Mouse (Mus musculus) hindbrain, postnatal 0 days (tissue): ENCODE data around the gene Dennd2c. TPM values are rescaled to one million over a fixed set of nuclear protein-coding genes. Genes with fewer than 3 reads are reported as not detected.
"Not testable (repeated sequence)": the region's sequence is repeated elsewhere in the genome, so short reads cannot be mapped to it uniquely, and the experiment has no call there.

Source experiments
- ATAC-seq: fragments of 200-750 bp; cut with Nextera tagmentation; 2 replicates; pipeline ENCODE4 v1.8.0; 2017; ENCODE audit warnings: mild to moderate bottlenecking, moderate TSS enrichment, moderate library complexity
- DNase-seq: peaks from one replicate; pipeline ENCODE4 v3.0.0-alpha.2; 2015; ENCODE audit warnings: low spot score
- H3K27ac ChIP-seq: fragments of 300-500 bp; sonication (generic); 2 replicates; pipeline ENCODE4 v1.5.1; 2014; ENCODE audit warnings: mild to moderate bottlenecking
- H3K27me3 ChIP-seq: fragments of 300-500 bp; sonication (generic); 2 replicates; pipeline ENCODE4 v1.6.1; 2014; ENCODE audit warnings: low read length, mixed read lengths; ENCODE audit not compliant: insufficient read depth
- H3K36me3 ChIP-seq: fragments of 300-500 bp; sonication (generic); 2 replicates; pipeline ENCODE4 v1.6.1; 2014; ENCODE audit warnings: low read length, mixed read lengths; ENCODE audit not compliant: insufficient read depth
- H3K4me1 ChIP-seq: fragments of 300-500 bp; sonication (generic); 2 replicates; pipeline ENCODE4 v1.6.1; 2014; ENCODE audit warnings: antibody characterized with exemption, low read length, mixed read lengths; ENCODE audit not compliant: insufficient read depth
- H3K4me2 ChIP-seq: fragments of 300-500 bp; sonication (generic); 2 replicates; pipeline ENCODE4 v1.6.1; 2014; ENCODE audit warnings: low read depth, mild to moderate bottlenecking, low read length, moderate library complexity, mixed read lengths
- H3K4me3 ChIP-seq: fragments of 300-500 bp; sonication (generic); 2 replicates; pipeline ENCODE4 v1.5.1; 2014; ENCODE audit warnings: low read length
- H3K9ac ChIP-seq: fragments of 300-500 bp; sonication (generic); replicated peaks from 2 replicates; pipeline ENCODE4 v1.6.1; 2014; ENCODE audit warnings: mild to moderate bottlenecking, low read length, moderate library complexity, mixed read lengths
- H3K9me3 ChIP-seq: fragments of 300-500 bp; sonication (generic); 2 replicates; pipeline ENCODE4 v1.6.1; 2016; ENCODE audit warnings: low read length, mixed read lengths
- CTCF ChIP-seq: IDR thresholded peaks from 2 replicates; pipeline ENCODE4 v1.5.1; 2016; ENCODE audit warnings: antibody characterized with exemption, control low read depth, low read depth
- WGBS: fragments of 180-500 bp; shearing (Covaris S2); extraction: QIAGEN DNeasy Blood & Tissue Kit; methylation state at CpG from one replicate; pipeline ENCODE4 v1.1.7; 2014; 5-methylcytosine and 5-hydroxymethylcytosine counted together
- polyA plus RNA-seq: library from polyadenylated mRNA; unstranded; fragments of >200 nt; fragmentation: Nextera tagmentation; extraction: Ambion mirVana; gene quantifications from 2 replicates; pipeline ENCODE4 v1.2.1, GENCODE M21; 2015
- total RNA-seq: library from RNA; depleted of rRNA; stranded (reverse); fragments of >200 nt; gene quantifications from 2 replicates; pipeline ENCODE4 v1.2.3, GENCODE M21; 2014

Gene Dennd2c
- total and polyA plus RNA-seq, 2 experiments from 2014 or later, result 0.79 to 0.94 TPM

DNA sequence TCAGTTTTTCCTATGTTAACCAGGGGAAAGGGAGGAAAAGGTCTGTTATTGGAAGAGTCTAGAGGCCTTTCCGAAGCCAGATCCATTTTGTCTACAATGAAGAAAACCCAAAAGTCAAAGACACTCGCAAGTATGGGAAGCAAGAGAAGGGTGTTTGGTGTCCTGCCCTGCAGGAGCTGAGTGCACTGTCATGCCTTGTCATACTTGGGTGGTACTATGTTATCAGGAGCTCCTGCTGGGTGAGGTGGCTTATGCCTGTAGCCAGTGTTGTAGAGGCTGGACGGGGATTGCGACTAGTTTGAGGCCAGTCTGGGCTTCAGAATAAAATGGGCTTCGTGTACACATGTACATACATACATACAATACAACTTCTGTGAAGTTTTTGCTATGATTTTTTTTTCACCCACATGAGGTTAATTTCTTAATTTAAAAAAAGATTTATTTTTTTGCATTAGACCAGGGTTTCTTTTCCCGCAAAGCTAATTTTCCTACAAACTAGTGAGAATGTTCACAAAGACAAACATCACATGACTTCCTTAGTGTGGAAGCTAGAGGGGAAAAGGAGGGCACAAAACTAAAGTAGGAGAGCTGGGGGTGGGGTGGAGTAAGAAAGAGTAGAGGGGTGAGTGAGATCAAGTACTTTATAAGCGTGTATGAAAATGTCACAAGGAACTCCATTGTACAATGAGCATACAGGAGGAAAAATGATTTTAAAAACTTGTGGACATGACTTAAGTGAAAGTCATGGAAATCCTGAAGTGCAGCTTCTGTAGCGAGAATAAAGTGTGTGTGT is 27.2 kb downstream of the Dennd2c start:
- Histone ChIP-seq H3K4me3 (no peak overlapping the region), H3K9ac (no peak overlapping the region), H3K27me3 (no peaks in the 10 kb centered on the region), H3K4me1 (no peaks in the 10 kb centered on the region; the same call in 1 of the 2 replicates), H3K27ac (no peak overlapping the region), H3K36me3 (no peaks in the 10 kb centered on the region), H3K4me2 (no peak overlapping the region), H3K9me3 (no peaks in the 10 kb centered on the region)
- TF ChIP-seq CTCF, result no peak
- ATAC-seq (no peak), DNase-seq (no peak)
- 80% methylated on average over 8 of the region's 8 CpGs for WGBS

DNA sequence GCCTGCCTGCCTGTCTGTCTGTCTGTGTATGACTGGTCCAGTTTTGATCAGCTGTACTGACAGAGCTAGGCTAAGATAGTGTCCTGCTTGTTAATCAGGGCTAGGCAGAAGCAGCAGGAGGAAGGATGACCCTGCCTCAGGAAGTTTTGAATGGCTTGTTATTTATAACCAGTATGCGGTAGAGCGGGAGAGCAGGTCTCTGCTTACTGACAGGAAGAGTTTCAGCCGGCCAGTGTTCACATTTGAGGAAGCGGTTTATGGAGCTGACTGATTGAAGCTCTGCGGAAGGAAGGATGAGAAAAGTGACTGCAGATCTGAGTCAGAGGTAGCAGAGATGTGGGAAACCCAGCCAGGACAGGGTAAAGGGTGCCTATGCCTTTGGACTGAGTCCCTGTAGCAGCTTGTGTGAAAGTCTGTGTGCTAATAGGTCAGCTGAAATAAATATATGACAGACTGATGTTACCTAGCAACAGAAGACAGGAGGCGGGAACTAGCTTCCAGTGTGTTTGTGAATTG is 27.9 kb downstream of the Dennd2c start:
- no peak for TF ChIP-seq CTCF
- WGBS, result 29% methylated on average over 6 of the region's 6 CpGs
- DNase-seq (peak; percentile 7), ATAC-seq (peak; percentile 81)
- Histone ChIP-seq H3K4me2 (0 out of 2 replicates have a peak overlapping the region, but pooled peaks have one; percentile 18), H3K27ac (peak overlapping the region; percentile 29; the same call in 1 of the 2 replicates), H3K9ac (no peak overlapping the region), H3K27me3 (no peaks in the 10 kb centered on the region), H3K36me3 (no peaks in the 10 kb centered on the region), H3K4me1 (no peaks in the 10 kb centered on the region; the same call in 1 of the 2 replicates), H3K9me3 (no peaks in the 10 kb centered on the region), H3K4me3 (no peak overlapping the region)

DNA sequence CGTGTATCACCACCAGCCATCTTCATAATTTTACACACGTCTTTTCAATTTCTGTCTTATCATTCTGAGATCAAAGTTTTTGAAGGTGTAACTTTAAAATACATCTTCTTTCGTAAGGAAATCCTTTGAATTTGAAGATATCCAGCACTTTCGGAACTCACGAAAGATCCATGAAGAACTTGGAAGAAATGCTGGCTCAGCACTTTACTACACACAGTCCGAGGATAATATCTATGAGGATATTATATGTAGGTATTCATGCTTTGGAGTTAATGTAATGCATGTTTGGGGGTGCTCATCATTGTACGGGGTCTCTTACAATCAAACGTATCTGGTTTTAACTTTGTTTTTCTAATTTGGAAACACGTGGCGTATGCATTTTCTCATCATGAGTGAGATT is 30.7 kb downstream of the Dennd2c start:
- 93% methylated on average over 10 of the region's 10 CpGs for WGBS
- no peaks in the 10 kb centered on the region for H3K27me3 ChIP-seq
- H3K4me2 ChIP-seq, result no peak overlapping the region
- no peak overlapping the region for H3K4me3 ChIP-seq
- H3K9me3 ChIP-seq, result no peaks in the 10 kb centered on the region
- H3K9ac ChIP-seq, result no peak overlapping the region
- no peak for TF ChIP-seq CTCF
- no peaks in the 10 kb centered on the region; the same call in 1 of the 2 replicates for H3K4me1 ChIP-seq
- ATAC-seq (no peak), DNase-seq (no peak)
- no peaks in the 10 kb centered on the region for H3K36me3 ChIP-seq
- no peak overlapping the region for H3K27ac ChIP-seq

DNA sequence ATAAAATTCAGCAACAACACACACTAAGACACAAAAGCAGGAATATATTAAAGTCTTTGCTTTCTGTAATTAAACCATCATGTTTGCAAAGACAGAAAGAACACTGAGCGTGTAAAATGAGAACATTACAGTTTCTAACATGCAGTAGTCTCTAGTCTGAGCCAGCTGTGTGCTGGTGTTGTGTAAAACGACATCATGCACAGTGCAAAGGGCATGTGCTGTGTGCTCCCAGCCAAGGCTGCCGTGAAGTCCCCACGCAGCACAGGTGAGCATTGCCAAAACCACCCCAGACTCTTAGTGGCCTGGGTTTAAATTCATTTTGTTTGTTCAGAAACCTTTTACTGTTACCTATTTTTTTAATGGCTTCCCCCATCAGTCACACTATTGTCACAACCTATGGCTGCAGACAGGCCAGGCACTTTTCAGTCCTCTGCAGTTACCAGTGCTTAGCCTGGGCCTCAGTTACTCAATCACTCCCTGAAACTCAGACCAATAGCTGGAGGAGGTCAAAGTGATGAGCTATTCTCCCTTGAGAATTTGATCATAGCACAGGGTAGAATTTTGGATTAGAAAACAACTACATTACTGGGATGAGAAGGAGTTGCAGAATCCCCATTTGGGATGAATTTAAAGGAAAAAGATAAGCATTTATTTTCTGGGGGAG is 34.1 kb downstream of the Dennd2c start:
- Histone ChIP-seq H3K4me2 (no peak overlapping the region), H3K4me3 (no peak overlapping the region), H3K4me1 (no peaks in the 10 kb centered on the region; the same call in 1 of the 2 replicates), H3K27me3 (no peaks in the 10 kb centered on the region), H3K27ac (no peak overlapping the region), H3K9ac (no peak overlapping the region), H3K36me3 (no peaks in the 10 kb centered on the region), H3K9me3 (no peaks in the 10 kb centered on the region)
- 87% methylated on average over 4 of the region's 4 CpGs for WGBS
- DNase-seq, result no peak
- ATAC-seq, result no peak
- no peak for TF ChIP-seq CTCF

DNA sequence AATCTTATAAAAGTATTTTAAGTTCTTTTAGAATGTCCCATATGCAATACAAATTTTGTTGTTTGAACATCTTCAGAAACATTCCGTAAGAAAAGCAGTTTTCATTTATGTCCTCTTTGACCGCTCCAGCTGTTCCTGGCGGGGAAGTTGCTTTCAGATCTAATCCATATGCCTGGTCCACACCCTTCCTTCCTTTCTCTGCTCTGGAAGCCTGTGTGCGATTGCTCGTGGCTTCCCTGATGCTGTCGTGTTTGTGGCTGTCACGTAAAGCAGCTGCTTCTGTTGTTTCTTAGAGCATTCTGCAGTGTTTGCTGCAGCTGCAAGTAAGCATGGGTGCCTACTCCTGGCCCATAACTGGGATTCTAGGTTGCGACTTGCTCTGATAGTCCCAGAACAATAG is 36.6 kb downstream of the Dennd2c start:
- no peak for ATAC-seq
- Histone ChIP-seq H3K9me3 (no peaks in the 10 kb centered on the region), H3K9ac (no peak overlapping the region), H3K36me3 (no peaks in the 10 kb centered on the region), H3K27ac (0 out of 2 replicates have a peak overlapping the region, but pooled peaks have one; percentile 0), H3K4me1 (no peaks in the 10 kb centered on the region), H3K27me3 (no peaks in the 10 kb centered on the region), H3K4me2 (no peak overlapping the region), H3K4me3 (no peak overlapping the region)
- no peak for TF ChIP-seq CTCF
- WGBS, result 80% methylated on average over 8 of the region's 8 CpGs
- DNase-seq, result no peak

DNA sequence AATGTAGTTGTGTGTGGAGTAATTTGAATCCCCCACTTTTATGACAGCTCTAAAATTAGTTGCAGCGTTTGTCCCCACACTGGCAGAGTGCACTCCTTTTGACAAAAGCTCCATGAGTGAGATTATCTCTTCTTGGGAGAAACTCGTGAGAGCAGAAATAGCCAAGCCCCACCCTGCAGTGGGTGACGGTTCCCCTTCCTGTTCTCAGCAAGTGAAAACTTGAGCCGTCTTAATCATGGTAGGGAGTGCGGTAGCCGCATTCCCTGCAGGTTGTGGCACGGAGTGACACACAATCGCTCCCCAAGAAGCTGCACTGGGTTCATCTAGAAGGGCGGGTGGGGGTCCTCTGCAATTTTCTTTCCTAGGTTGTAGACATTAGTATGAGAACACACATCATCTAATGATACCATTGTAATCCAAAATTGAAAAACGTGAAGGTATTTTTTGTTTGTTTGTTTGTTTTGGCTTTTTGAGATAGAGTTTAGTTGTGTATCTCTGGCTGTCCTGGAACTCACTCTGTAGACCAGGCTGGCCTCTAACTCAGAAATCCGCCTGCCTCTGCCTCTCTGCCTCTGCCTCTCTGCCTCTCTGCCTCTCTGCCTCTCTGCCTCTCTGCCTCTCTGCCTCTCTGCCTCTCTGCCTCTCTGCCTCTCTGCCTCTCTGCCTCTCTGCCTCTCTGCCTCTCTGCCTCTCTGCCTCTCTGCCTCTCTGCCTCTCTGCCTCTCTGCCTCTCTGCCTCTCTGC is 37.9 kb downstream of the Dennd2c start:
- WGBS, result 74% methylated on average over 11 of the region's 11 CpGs
- DNase-seq, result not testable (repeated sequence)

More for the DNA sequence above, 37.9 kb downstream of the Dennd2c start:
- not testable (repeated sequence) for H3K36me3 ChIP-seq, ATAC-seq, H3K9ac ChIP-seq, H3K4me1 ChIP-seq, H3K27me3 ChIP-seq, H3K27ac ChIP-seq, H3K9me3 ChIP-seq, H3K4me2 ChIP-seq, H3K4me3 ChIP-seq
